Mouse (Mus musculus) liver, embryonic 12.5 days (tissue): ENCODE results near the gene G430095P16Rik. TPM values are rescaled to one million over a fixed set of nuclear protein-coding genes. Genes with fewer than 3 reads are reported as not detected.

ENCODE experiments used
- ATAC-seq: fragments of 200-750 bp; cut with Nextera tagmentation; 2 replicates; pipeline ENCODE4 v1.8.0; 2017; ENCODE audit warnings: moderate number of reproducible peaks, mild to moderate bottlenecking, moderate library complexity
- H3K27ac ChIP-seq: fragments of 300-500 bp; sonication (generic); 2 replicates; pipeline ENCODE4 v1.5.1; 2016; ENCODE audit warnings: mild to moderate bottlenecking
- H3K27me3 ChIP-seq: fragments of 300-500 bp; sonication (generic); replicated peaks from 2 replicates; pipeline ENCODE4 v1.6.1; 2016; ENCODE audit warnings: mild to moderate bottlenecking, moderate library complexity
- H3K36me3 ChIP-seq: fragments of 300-500 bp; sonication (generic); 2 replicates; pipeline ENCODE4 v1.6.1; 2016; ENCODE audit warnings: mild to moderate bottlenecking, moderate library complexity
- H3K4me1 ChIP-seq: fragments of 300-500 bp; sonication (generic); 2 replicates; pipeline ENCODE4 v1.6.1; 2016
- H3K4me2 ChIP-seq: fragments of 300-500 bp; sonication (generic); 2 replicates; pipeline ENCODE4 v1.6.1; 2016; ENCODE audit warnings: mild to moderate bottlenecking, moderate library complexity
- H3K4me3 ChIP-seq: fragments of 300-500 bp; sonication (generic); 2 replicates; pipeline ENCODE4 v1.5.1; 2016; ENCODE audit warnings: mild to moderate bottlenecking, moderate library complexity
- H3K9ac ChIP-seq: fragments of 300-500 bp; sonication (generic); 2 replicates; pipeline ENCODE4 v1.6.1; 2016; ENCODE audit warnings: mild to moderate bottlenecking, moderate library complexity
- H3K9me3 ChIP-seq: fragments of 300-500 bp; sonication (generic); replicated peaks from 2 replicates; pipeline ENCODE4 v1.6.1; 2016; ENCODE audit warnings: mild to moderate bottlenecking, moderate library complexity
- WGBS: fragments of 180-500 bp; shearing (Covaris S2); methylation state at CpG from one replicate; pipeline ENCODE4 v1.1.7; 2016; ENCODE audit not compliant: insufficient replicate concordance; 5-methylcytosine and 5-hydroxymethylcytosine counted together
- polyA plus RNA-seq: library from polyadenylated mRNA; unstranded; fragments of >200 nt; fragmentation: Nextera tagmentation; extraction: Ambion mirVana; gene quantifications from 2 replicates; pipeline ENCODE4 v1.2.1, GENCODE M21; 2016

The G430095P16Rik gene
- polyA plus RNA-seq, 1 experiment from 2014 or later, result 12.0 TPM

DNA sequence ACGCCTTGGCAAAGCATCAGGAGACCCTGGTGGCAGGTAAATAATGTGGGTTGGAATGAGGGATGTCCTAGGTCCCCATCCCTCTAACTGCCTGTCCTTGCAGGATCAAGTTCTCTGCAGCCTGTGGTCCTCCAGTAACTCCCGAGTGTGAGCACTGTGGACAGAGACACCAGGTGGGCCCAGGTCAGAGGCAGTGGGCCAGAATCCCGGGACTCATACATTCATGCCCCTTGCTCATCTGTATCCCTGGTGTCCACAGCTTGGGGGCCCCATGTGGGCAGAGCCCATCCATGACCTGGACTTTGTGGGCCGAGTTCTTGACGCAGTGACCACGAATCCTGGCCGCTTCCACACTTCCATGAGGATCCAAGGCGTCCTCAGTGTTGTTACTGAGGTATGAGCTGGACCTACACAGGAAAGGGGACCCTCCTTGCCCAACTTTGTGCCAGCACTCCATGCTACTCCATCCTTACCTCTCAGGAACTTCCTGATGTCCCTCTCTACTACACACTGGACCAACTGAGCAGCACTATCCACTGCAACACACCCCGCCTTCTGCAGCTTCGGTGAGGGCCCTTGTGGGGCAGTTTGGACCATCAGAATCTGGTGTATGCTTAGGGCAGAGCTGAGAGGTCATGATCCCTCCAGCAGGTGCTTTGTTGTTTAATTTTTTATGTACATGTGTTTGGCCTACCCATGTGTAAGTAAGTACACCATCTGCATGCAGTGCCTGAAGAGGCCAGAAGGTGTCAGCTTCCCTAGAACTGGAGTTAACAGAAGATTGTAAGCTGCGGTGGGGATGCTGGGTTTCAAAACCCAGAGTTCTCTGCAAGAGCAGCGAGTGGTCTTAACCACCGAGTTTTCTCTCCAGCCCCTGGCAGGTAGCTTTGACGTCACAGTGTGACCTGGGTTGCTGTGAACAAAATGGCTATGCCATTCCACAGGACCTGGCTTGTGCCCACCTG is 25.4 kb upstream of the G430095P16Rik start:
- no peak for ATAC-seq
- 76% methylated on average over 14 of the region's 14 CpGs for WGBS
- no peak overlapping the region for H3K4me3 ChIP-seq
- H3K27ac ChIP-seq, result no peak overlapping the region
- H3K36me3 ChIP-seq, result peaks cover 78% of the 10 kb centered on the region
- H3K4me1 ChIP-seq, result peaks cover 36% of the 10 kb centered on the region
- H3K9ac ChIP-seq, result no peak overlapping the region
- H3K27me3 ChIP-seq, result no peaks in the 10 kb centered on the region
- H3K4me2 ChIP-seq, result no peak overlapping the region
- H3K9me3 ChIP-seq, result no peaks in the 10 kb centered on the region

DNA sequence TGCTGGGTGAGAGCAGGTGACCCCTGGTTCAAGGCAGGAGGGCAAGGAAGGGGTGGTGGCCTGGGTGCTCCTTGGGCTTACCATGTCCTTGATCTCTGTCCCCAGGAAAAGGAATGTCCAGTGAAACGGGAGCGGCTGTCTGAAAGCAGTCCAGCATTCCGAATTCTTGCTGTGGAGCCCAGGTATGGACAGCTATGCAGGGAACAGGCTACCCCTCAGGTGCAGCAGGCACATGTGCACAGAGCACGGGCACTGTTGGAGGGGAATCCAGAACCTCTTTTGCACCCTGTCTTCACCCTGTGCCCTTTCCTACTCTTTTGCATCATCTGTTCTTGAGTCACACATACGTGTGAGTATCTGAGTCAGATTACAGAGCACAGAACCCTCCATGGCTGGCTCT is 24.5 kb upstream of the G430095P16Rik start:
- Histone ChIP-seq H3K36me3 (peaks cover 78% of the 10 kb centered on the region), H3K27ac (peak overlapping the region; percentile 97; the same call in 1 of the 2 replicates), H3K27me3 (peaks cover 7% of the 10 kb centered on the region; the same call in 1 of the 2 replicates), H3K4me3 (no peak overlapping the region), H3K9ac (no peak overlapping the region), H3K4me1 (peaks cover 41% of the 10 kb centered on the region), H3K4me2 (no peak overlapping the region), H3K9me3 (no peaks in the 10 kb centered on the region)
- no peak for ATAC-seq
- WGBS, result 83% methylated on average over 5 of the region's 5 CpGs

DNA sequence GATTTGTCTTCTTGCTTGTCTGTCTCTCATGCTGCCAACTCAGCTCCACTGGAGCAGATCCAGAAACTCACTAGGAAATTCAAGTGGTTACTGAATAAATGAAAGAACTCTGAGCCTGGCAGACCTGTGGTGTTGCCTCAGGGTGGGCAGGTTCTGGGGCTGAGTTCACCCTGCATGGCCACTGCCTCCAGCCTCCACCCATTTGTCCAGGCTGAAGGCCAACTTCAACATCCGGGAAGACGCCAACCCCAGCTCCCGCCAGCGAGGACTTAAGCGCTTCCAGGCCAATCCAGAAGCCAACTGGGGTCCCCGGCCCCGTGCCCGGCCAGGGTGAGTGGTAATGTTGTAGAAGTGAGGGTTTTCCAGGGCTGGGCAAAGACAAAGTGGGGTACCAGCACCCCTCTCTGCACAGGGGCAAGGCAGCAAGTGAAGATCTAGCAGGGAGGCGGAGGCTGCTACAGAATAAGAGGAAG is 23.8 kb upstream of the G430095P16Rik start:
- Histone ChIP-seq H3K4me2 (peak overlapping the region; percentile 96; the same call in 1 of the 2 replicates), H3K9me3 (no peaks in the 10 kb centered on the region), H3K27me3 (peaks cover 7% of the 10 kb centered on the region; the same call in 1 of the 2 replicates), H3K36me3 (peaks cover 78% of the 10 kb centered on the region), H3K4me1 (peaks cover 48% of the 10 kb centered on the region), H3K4me3 (no peak overlapping the region), H3K27ac (peak overlapping the region; percentile 97), H3K9ac (no peak overlapping the region)
- no peak for ATAC-seq
- 94% methylated on average over 9 of the region's 9 CpGs for WGBS

DNA sequence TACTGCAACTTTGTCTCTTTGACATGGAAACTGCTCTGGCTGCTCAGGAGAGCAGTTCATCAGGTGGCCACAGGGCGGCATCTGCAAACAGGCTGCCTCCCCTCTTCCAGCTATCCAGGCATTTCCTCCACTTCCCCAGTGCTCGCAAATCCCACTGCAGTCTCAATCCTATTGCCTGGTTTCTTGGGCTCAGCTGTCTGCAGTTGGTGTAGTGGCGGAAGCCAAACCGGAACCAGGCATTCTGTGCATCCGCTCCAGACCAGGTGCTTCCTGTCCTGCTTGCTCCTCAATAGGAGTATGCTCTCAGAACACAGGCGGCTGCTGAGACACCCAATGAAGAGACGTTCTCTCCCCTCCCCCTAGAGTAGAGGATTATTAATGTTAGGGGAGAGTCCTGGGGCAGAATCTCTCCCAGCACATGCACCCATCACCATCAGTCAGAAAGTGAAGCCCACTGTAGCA is 22.9 kb upstream of the G430095P16Rik start:
- Histone ChIP-seq H3K9ac (peak overlapping the region; percentile 97), H3K4me3 (0 out of 2 replicates have a peak overlapping the region, but pooled peaks have one; percentile 7), H3K27me3 (peaks cover 7% of the 10 kb centered on the region; the same call in 1 of the 2 replicates), H3K4me1 (peaks cover 57% of the 10 kb centered on the region), H3K9me3 (no peaks in the 10 kb centered on the region), H3K4me2 (peak overlapping the region; percentile 96), H3K36me3 (peaks cover 74% of the 10 kb centered on the region), H3K27ac (peak overlapping the region; percentile 97)
- no peak for ATAC-seq
- 20% methylated on average over 7 of the region's 7 CpGs for WGBS

DNA sequence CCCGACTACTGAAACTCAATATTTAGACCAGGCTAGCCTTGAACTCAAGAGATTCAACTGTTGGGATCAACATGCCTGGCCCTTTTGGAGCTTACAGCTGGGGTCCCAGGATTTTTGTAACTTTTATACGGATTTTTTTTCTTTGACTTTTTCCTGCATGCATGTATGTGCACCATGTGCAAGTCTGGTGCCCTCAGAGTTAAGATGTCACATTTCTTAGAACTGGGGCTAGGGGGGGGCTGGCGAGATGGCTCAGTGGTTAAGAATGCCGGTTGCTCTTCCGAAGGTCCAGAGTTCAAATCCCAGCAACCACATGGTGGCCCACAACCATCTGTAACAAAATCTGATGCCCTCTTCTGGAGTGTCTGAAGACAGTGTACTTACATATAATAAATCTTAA is 22.3 kb upstream of the G430095P16Rik start:
- peaks cover 12% of the 10 kb centered on the region for H3K27me3 ChIP-seq
- peak overlapping the region; percentile 97 for H3K27ac ChIP-seq
- H3K9me3 ChIP-seq, result no peaks in the 10 kb centered on the region
- H3K4me3 ChIP-seq, result peak overlapping the region; percentile 83; the same call in 1 of the 2 replicates
- WGBS, result 31% methylated on average over 5 of the region's 5 CpGs
- H3K4me1 ChIP-seq, result peaks cover 64% of the 10 kb centered on the region
- H3K4me2 ChIP-seq, result peak overlapping the region; percentile 96
- no peak for ATAC-seq
- peak overlapping the region; percentile 97 for H3K9ac ChIP-seq
- peaks cover 68% of the 10 kb centered on the region for H3K36me3 ChIP-seq

DNA sequence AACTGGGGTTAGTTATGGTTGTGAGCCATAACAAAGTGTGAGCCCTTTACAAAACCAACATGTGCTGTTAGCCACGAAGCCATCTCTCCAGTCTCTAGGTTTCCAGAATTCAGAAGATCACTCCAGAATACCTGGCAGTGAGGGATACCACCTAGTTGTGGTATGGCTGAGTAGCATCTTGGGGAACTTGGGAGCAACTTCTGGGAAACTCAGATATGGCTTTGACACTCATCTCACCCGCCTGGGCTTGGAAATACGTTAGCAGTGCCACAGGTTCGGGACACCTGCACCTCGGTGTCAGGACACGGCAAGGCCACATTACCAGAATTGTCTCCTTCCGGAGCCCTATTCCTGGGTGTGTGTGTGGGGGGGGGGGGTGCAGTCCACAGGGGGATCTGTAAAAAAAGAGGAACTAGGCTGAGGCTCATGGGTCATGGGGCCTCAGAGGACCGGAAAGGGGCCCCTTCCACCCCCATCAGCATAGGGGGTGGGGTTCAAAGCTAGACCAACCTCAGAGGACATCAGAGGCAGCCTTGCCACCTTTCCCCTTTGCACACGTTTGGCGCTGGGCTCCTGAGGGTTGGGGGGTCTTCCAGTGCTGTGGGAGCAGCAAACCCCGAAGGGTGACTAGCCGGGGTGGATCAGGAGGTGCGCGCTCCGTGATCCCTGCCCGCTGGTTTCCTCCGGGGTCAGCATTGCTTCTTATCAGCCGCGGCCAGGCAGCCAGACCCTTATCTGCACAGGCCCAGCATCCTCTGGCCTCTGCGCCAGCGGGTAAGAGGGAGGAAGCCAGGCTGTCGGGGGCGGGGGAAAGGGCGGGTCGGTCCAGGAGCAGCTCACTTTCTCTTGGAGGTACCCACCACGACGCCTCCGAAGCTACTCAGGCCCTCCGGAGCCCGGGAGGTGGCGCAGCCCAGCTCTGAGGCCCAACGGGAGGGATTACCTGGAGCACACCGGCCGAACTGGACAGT is 21.6 kb upstream of the G430095P16Rik start, which contains the start of gene Lyl1:
Gene Lyl1, plus strand, starts transcription at position 517 of the 971 bp plus-strand sequence.
- H3K36me3 ChIP-seq, result peaks cover 61% of the 10 kb centered on the region
- ATAC-seq, result peak; percentile 86
- no peaks in the 10 kb centered on the region for H3K9me3 ChIP-seq
- peaks cover 14% of the 10 kb centered on the region for H3K27me3 ChIP-seq
- peak within 1 kb of the TSS; percentile 97 for H3K27ac ChIP-seq
- WGBS, result under 1% methylated on average over 34 of the region's 34 CpGs
- peaks cover 69% of the 10 kb centered on the region for H3K4me1 ChIP-seq
- H3K9ac ChIP-seq, result peak within 1 kb of the TSS; percentile 97
- H3K4me2 ChIP-seq, result peak within 1 kb of the TSS; percentile 96
- peak within 1 kb of the TSS; percentile 83 for H3K4me3 ChIP-seq

DNA sequence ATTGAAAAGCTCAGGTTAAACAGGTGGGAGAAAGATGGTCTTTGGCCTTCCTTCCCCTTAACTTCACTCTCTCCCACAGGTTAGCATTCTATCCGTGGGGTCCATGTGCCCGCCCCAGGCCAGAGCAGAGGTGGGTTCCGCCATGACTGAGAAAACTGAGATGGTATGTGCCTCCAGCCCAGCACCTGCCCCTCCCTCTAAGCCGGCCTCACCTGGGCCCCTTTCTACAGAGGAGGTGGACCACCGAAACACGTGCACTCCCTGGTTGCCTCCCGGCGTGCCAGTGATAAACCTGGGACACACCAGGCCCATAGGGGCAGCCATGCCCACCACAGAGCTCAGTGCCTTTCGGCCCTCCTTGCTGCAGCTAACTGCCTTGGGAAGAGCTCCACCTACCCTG is 20.2 kb upstream of the G430095P16Rik start:
- Histone ChIP-seq H3K27me3 (peaks cover 26% of the 10 kb centered on the region), H3K9me3 (no peaks in the 10 kb centered on the region), H3K4me3 (peak overlapping the region; percentile 83), H3K27ac (peak overlapping the region; percentile 97), H3K36me3 (peaks cover 47% of the 10 kb centered on the region), H3K4me2 (peak overlapping the region; percentile 96), H3K4me1 (peaks cover 82% of the 10 kb centered on the region), H3K9ac (peak overlapping the region; percentile 97)
- 15% methylated on average over 9 of the region's 9 CpGs for WGBS
- ATAC-seq, result no peak

DNA sequence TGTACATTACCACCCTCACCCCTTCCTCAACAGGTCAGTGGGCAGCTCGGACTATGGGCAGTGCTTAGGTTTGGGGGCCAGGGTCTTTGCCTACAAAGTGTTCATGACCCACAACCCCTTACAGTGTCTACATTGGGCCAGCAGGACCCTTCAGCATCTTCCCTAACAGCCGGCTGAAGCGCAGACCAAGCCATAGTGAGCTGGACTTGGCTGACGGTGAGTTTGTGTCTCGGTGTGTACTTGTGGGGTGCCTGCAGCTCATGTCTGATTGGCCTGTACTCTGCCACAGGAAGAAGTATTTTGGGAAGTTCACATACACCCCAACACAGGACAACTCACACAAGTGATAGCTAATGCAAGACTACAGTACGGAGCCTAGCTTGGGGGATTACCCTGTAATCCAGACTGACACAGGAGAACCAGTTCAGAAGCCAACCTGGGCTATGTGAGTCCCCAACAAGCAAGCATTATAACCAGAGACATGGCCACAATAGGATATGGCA is 19.8 kb upstream of the G430095P16Rik start:
- Histone ChIP-seq H3K9ac (peak overlapping the region; percentile 97), H3K9me3 (no peaks in the 10 kb centered on the region), H3K27me3 (peaks cover 30% of the 10 kb centered on the region), H3K4me1 (peaks cover 84% of the 10 kb centered on the region), H3K27ac (peak overlapping the region; percentile 97), H3K4me3 (peak overlapping the region; percentile 83), H3K4me2 (peak overlapping the region; percentile 96), H3K36me3 (peaks cover 43% of the 10 kb centered on the region)
- no peak for ATAC-seq
- 26% methylated on average over 6 of the region's 6 CpGs for WGBS

DNA sequence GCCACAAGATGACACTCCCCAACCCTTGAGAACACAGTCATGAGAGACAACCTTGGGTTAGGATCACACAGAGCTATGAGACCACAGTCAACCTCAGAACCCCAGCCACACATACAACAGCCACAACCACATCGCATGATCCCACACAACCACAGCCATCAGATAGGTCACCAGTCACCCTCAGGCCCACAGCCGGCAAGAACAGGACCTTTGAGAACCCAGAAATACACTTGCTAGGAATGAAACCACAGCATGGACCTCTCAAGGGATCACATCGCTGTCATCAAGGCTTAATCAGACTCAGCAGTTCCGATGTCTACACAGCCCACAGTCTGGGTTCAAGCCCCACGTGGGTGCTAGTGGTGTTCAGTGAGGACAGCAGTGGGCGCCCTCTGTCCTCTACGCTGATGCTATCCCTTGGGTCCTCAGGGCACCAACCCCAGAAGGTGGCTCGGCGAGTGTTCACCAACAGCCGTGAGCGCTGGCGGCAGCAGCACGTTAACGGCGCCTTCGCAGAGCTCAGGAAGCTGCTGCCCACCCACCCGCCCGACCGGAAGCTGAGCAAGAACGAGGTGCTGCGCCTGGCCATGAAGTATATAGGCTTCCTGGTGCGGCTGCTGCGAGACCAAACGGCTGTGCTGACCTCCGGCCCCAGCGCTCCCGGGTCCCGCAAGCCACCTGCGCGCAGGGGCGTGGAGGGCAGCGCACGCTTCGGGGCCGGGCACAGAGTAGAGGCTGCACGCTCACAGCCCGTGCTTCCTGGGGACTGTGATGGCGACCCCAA is 19.1 kb upstream of the G430095P16Rik start:
- peaks cover 35% of the 10 kb centered on the region for H3K27me3 ChIP-seq
- H3K9ac ChIP-seq, result peak overlapping the region; percentile 97
- peaks cover 84% of the 10 kb centered on the region for H3K4me1 ChIP-seq
- peaks cover 36% of the 10 kb centered on the region for H3K36me3 ChIP-seq
- H3K4me3 ChIP-seq, result peak overlapping the region; percentile 83
- peak overlapping the region; percentile 97 for H3K27ac ChIP-seq
- no peaks in the 10 kb centered on the region for H3K9me3 ChIP-seq
- ATAC-seq, result no peak
- WGBS, result 2% methylated on average over 38 of the region's 38 CpGs
- H3K4me2 ChIP-seq, result peak overlapping the region; percentile 96

DNA sequence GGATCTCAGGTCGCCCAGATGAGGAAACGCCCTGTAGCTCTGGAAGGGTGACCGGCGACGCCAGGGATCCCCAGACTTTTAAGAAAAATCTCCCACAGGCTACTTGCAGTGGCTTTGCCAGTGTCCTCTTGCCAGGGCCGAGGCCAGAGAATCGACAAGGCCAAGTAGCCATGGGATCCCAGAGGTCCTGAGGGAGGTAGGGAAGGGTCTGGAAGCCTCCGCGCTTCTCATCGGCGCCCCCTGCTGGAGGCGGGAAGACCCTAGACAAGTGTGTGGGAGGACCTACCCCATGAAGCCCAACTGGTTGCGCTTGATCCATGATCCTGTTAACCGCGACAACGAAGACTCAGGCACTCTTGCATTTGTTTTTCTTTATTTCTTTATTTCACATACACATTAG is 18.5 kb upstream of the G430095P16Rik start:
- H3K27ac ChIP-seq, result peak overlapping the region; percentile 97
- H3K4me2 ChIP-seq, result peak overlapping the region; percentile 96
- peaks cover 39% of the 10 kb centered on the region for H3K27me3 ChIP-seq
- 2% methylated on average over 16 of the region's 16 CpGs for WGBS
- no peaks in the 10 kb centered on the region for H3K9me3 ChIP-seq
- H3K4me1 ChIP-seq, result peaks cover 84% of the 10 kb centered on the region
- peaks cover 29% of the 10 kb centered on the region for H3K36me3 ChIP-seq
- peak overlapping the region; percentile 83 for H3K4me3 ChIP-seq
- peak; percentile 36 for ATAC-seq
- peak overlapping the region; percentile 97 for H3K9ac ChIP-seq
